Mouse (Mus musculus) heart, embryonic 14.5 days (tissue): ENCODE results near the gene Gsta3. TPM values are rescaled to one million over a fixed set of nuclear protein-coding genes. Genes with fewer than 3 reads are reported as not detected.

Source experiments
- ATAC-seq: fragments of 200-750 bp; cut with Nextera tagmentation; 2 replicates; pipeline ENCODE4 v1.8.0; 2017; ENCODE audit warnings: low read depth, moderate TSS enrichment; ENCODE audit not compliant: insufficient number of reproducible peaks, insufficient read depth, low FRiP score
- H3K27ac ChIP-seq, 2 experiments: fragments of 200-500 bp in 1 of 2; fragments of 300-500 bp in 1 of 2; sonication (generic) in 1 of 2; replicated peaks in 1 of 2; 2 replicates each; pipeline ENCODE4 v1.5.1; 2012 to 2014; ENCODE audit warnings: low read depth in 2 of 2, low read length in 2 of 2, control low read depth in 1 of 2, mild to moderate bottlenecking in 1 of 2, mixed read lengths in 1 of 2; ENCODE audit not compliant: control insufficient read depth in 1 of 2, insufficient read depth in 1 of 2
- H3K27me3 ChIP-seq: fragments of 300-500 bp; sonication (generic); 2 replicates; pipeline ENCODE4 v1.6.1; 2014; ENCODE audit warnings: mild to moderate bottlenecking, low read length, control low read depth; ENCODE audit not compliant: control insufficient read depth, insufficient read depth
- H3K36me3 ChIP-seq: fragments of 300-500 bp; sonication (generic); 2 replicates; pipeline ENCODE4 v1.6.1; 2014; ENCODE audit warnings: mild to moderate bottlenecking, control low read depth, low read length, mixed read lengths; ENCODE audit not compliant: control insufficient read depth, insufficient read depth
- H3K4me1 ChIP-seq, 2 experiments: fragments of 200-500 bp in 1 of 2; fragments of 300-500 bp in 1 of 2; sonication (generic) in 1 of 2; 2 replicates each; pipeline ENCODE4 v1.6.1; 2012 to 2014; ENCODE audit warnings: low read length in 2 of 2, control low read depth in 1 of 2, mixed read lengths in 1 of 2; ENCODE audit not compliant: control insufficient read depth in 2 of 2, insufficient read depth in 2 of 2
- H3K4me2 ChIP-seq: fragments of 300-500 bp; sonication (generic); 2 replicates; pipeline ENCODE4 v1.6.1; 2014; ENCODE audit warnings: mild to moderate bottlenecking, low read length
- H3K4me3 ChIP-seq, 2 experiments: fragments of 200-500 bp in 1 of 2; fragments of 300-500 bp in 1 of 2; sonication (generic) in 1 of 2; 2 replicates each; pipeline ENCODE4 v1.5.1; 2012 to 2014; ENCODE audit warnings: low read length in 2 of 2, mild to moderate bottlenecking in 2 of 2, control low read depth in 1 of 2, low read depth in 1 of 2, moderate library complexity in 1 of 2; ENCODE audit not compliant: control insufficient read depth in 1 of 2, insufficient read depth in 1 of 2
- H3K9ac ChIP-seq: fragments of 300-500 bp; sonication (generic); 2 replicates; pipeline ENCODE4 v1.6.1; 2014; ENCODE audit warnings: mild to moderate bottlenecking, low read length
- H3K9me3 ChIP-seq: fragments of 300-500 bp; sonication (generic); 2 replicates; pipeline ENCODE4 v1.6.1; 2016; ENCODE audit warnings: low read length, control low read depth; ENCODE audit not compliant: control insufficient read depth
- WGBS: fragments of 180-500 bp; shearing (Covaris S2); extraction: QIAGEN DNeasy Blood & Tissue Kit; methylation state at CpG from one replicate; pipeline ENCODE4 v1.1.7; 2014; 5-methylcytosine and 5-hydroxymethylcytosine counted together
- polyA plus RNA-seq: library from polyadenylated mRNA; unstranded; fragments of >200 nt; fragmentation: Nextera tagmentation; extraction: Ambion mirVana; gene quantifications from 2 replicates; pipeline ENCODE4 v1.2.1, GENCODE M21; 2014

Gene Gsta3
- polyA plus RNA-seq, 1 experiment from 2014 or later, result 0.38 TPM

GRCm38 (mm10) chr1:21304174-21304573 is 63.8 kb downstream of the Gsta3 start:
- no peak for ATAC-seq
- WGBS, result 69% methylated on average over 3 of the region's 3 CpGs

GRCm38 (mm10) chr1:21304646-21305045 is 64.3 kb downstream of the Gsta3 start:
- 74% methylated on average over 4 of the region's 4 CpGs for WGBS
- Histone ChIP-seq H3K27ac (no peak overlapping the region), H3K27me3 (no peaks in the 10 kb centered on the region), H3K9ac (no peak overlapping the region), H3K9me3 (no peaks in the 10 kb centered on the region), H3K36me3 (no peaks in the 10 kb centered on the region), H3K4me1 (no peaks in the 10 kb centered on the region), H3K4me3 (no peak overlapping the region), H3K4me2 (no peak overlapping the region)
- no peak for ATAC-seq

More at GRCm38 (mm10) chr1:21304174-21304573, 63.8 kb downstream of the Gsta3 start:
- no peaks in the 10 kb centered on the region for H3K36me3 ChIP-seq
- no peak overlapping the region for H3K4me2 ChIP-seq
- H3K9me3 ChIP-seq, result no peaks in the 10 kb centered on the region
- no peak overlapping the region for H3K27ac ChIP-seq
- no peaks in the 10 kb centered on the region for H3K27me3 ChIP-seq
- H3K9ac ChIP-seq, result no peak overlapping the region
- no peak overlapping the region for H3K4me3 ChIP-seq
- H3K4me1 ChIP-seq, result no peaks in the 10 kb centered on the region

GRCm38 (mm10) chr1:21305443-21305842 is 65.1 kb downstream of the Gsta3 start:
- H3K27ac ChIP-seq, result no peak overlapping the region
- no peaks in the 10 kb centered on the region for H3K27me3 ChIP-seq
- H3K4me1 ChIP-seq, result no peaks in the 10 kb centered on the region
- no peaks in the 10 kb centered on the region for H3K9me3 ChIP-seq
- no peak overlapping the region for H3K9ac ChIP-seq
- H3K36me3 ChIP-seq, result no peaks in the 10 kb centered on the region
- 95% methylated on average over 3 of the region's 3 CpGs for WGBS
- no peak overlapping the region for H3K4me3 ChIP-seq
- no peak overlapping the region for H3K4me2 ChIP-seq
- no peak for ATAC-seq

- H3K9me3 ChIP-seq, result no peaks in the 10 kb centered on the region
- H3K4me3 ChIP-seq, result no peak overlapping the region
- WGBS, result 81% methylated on average over 2 of the region's 2 CpGs
- H3K9ac ChIP-seq, result no peak overlapping the region
- H3K36me3 ChIP-seq, result no peaks in the 10 kb centered on the region
- no peaks in the 10 kb centered on the region for H3K4me1 ChIP-seq
- no peaks in the 10 kb centered on the region for H3K27me3 ChIP-seq
- H3K4me2 ChIP-seq, result no peak overlapping the region
- no peak overlapping the region for H3K27ac ChIP-seq
- no peak for ATAC-seq
These were observed 73.9 kb downstream of the Gsta3 start for GRCm38 (mm10) chr1:21314336-21314735.

Other genes starting within 250 kb of the Gsta3 start
- gene Tram2, start 161.4 kb upstream of the Gsta3 start, polyA plus RNA-seq, result 4.8 and 5.0 TPM in 2 replicates
- 11.8 and 12.5 TPM in 2 replicates for gene Tmem14a, start 22.0 kb upstream of the Gsta3 start, polyA plus RNA-seq
- not detected in 2 replicates for gene Khdc1a, start 109.1 kb downstream of the Gsta3 start, polyA plus RNA-seq
- gene Khdc1c, start 127.7 kb downstream of the Gsta3 start, polyA plus RNA-seq, result not detected in 2 replicates
- gene Khdc1b, start 143.0 kb downstream of the Gsta3 start, polyA plus RNA-seq, result 0.08 TPM in 1 of 2 replicates, not detected in the other